Mouse (Mus musculus) bone marrow macrophage, adult 2 months (primary cell): ENCODE results near the gene Zcrb1. TPM values are rescaled to one million over a fixed set of nuclear protein-coding genes. Genes with fewer than 3 reads are reported as not detected.
"Not testable (repeated sequence)": the region's sequence is repeated elsewhere in the genome, so short reads cannot be mapped to it uniquely, and the experiment has no call there.

Experiments used
- H3K27ac ChIP-seq: 2 replicates; pipeline ENCODE4 v1.5.1; 2012; ENCODE audit warnings: low read depth, low read length; ENCODE audit not compliant: insufficient read depth
- H3K4me1 ChIP-seq: 2 replicates; pipeline ENCODE4 v1.6.1; 2012; ENCODE audit warnings: low read length; ENCODE audit not compliant: control insufficient read depth, insufficient read depth
- H3K4me3 ChIP-seq: 2 replicates; pipeline ENCODE4 v1.5.1; 2012; ENCODE audit warnings: mild to moderate bottlenecking, low read length, moderate library complexity; ENCODE audit not compliant: insufficient read depth
- CTCF ChIP-seq: IDR thresholded peaks from 2 replicates; pipeline ENCODE4 v1.5.1; 2012; ENCODE audit warnings: low read depth, mild to moderate bottlenecking, low read length, moderate library complexity
- POLR2A ChIP-seq: IDR thresholded peaks from 2 replicates; pipeline ENCODE4 v1.6.1; 2012; ENCODE audit warnings: mild to moderate bottlenecking, low read depth, low read length, borderline replicate concordance
- polyA plus RNA-seq: library from polyadenylated mRNA; stranded (reverse); fragments of >200 nt; gene quantifications from 2 replicates; pipeline ENCODE4 v1.2.4, GENCODE M21; 2012; ENCODE audit not compliant: missing spikeins, insufficient read depth, insufficient read length

Gene Zcrb1
- polyA plus RNA-seq, 1 experiment = 109 TPM

GRCm38 (mm10) chr15:93406492-93406891, 8.4 kb upstream of the Zcrb1 start:
- no peak for TF ChIP-seq CTCF
- no peak for TF ChIP-seq POLR2A
- H3K4me3 ChIP-seq = no peak overlapping the region

GRCm38 (mm10) chr15:93405446-93405986, 7.4 kb upstream of the Zcrb1 start:
- H3K27ac ChIP-seq = no peak overlapping the region
- peaks cover 25% of the 10 kb centered on the region for H3K4me1 ChIP-seq
- TF ChIP-seq CTCF (no peak), POLR2A (no peak)
- H3K4me3 ChIP-seq = no peak overlapping the region

More at GRCm38 (mm10) chr15:93406492-93406891, 8.4 kb upstream of the Zcrb1 start:
- Histone ChIP-seq H3K4me1 (peaks cover 21% of the 10 kb centered on the region), H3K27ac (no peak overlapping the region)

- Histone ChIP-seq H3K4me1 (peaks cover 28% of the 10 kb centered on the region), H3K27ac (no peak overlapping the region)
- TF ChIP-seq CTCF = no peak
- TF ChIP-seq POLR2A = no peak
These were observed 6.7 kb upstream of the Zcrb1 start for GRCm38 (mm10) chr15:93404849-93405248.

GRCm38 (mm10) chr15:93402730-93403129, 4.6 kb upstream of the Zcrb1 start:
- no peak for TF ChIP-seq POLR2A
- H3K4me1 ChIP-seq = peaks cover 29% of the 10 kb centered on the region
- H3K4me3 ChIP-seq = no peak overlapping the region
- H3K27ac ChIP-seq = no peak overlapping the region

More at GRCm38 (mm10) chr15:93404849-93405248, 6.7 kb upstream of the Zcrb1 start:
- no peak overlapping the region for H3K4me3 ChIP-seq

- H3K4me3 ChIP-seq = no peak overlapping the region
- H3K4me1 ChIP-seq = peaks cover 33% of the 10 kb centered on the region
- TF ChIP-seq CTCF = no peak
- TF ChIP-seq POLR2A = no peak
- H3K27ac ChIP-seq = no peak overlapping the region
These were observed 3.3 kb upstream of the Zcrb1 start for GRCm38 (mm10) chr15:93401446-93401845.

GRCm38 (mm10) chr15:93398699-93399540, 786 bp upstream of the Zcrb1 start:
- no peak for TF ChIP-seq CTCF
- peaks cover 23% of the 10 kb centered on the region for H3K4me1 ChIP-seq

GRCm38 (mm10) chr15:93397269-93397668, 865 bp downstream of the Zcrb1 start:
- H3K4me3 ChIP-seq = peak overlapping the region; percentile 81

More at GRCm38 (mm10) chr15:93398699-93399540, 786 bp upstream of the Zcrb1 start:
- peak overlapping the region; percentile 67 for H3K27ac ChIP-seq
- peak overlapping the region; percentile 81 for H3K4me3 ChIP-seq

GRCm38 (mm10) chr15:93381337-93381736, 16.8 kb downstream of the Zcrb1 start:
- TF ChIP-seq POLR2A (no peak), CTCF (no peak)
- H3K27ac ChIP-seq = no peak overlapping the region
- no peak overlapping the region for H3K4me3 ChIP-seq
- H3K4me1 ChIP-seq = peaks cover 8% of the 10 kb centered on the region

More at GRCm38 (mm10) chr15:93397269-93397668, 865 bp downstream of the Zcrb1 start:
- Histone ChIP-seq H3K4me1 (peaks cover 23% of the 10 kb centered on the region), H3K27ac (no peak overlapping the region)
- TF ChIP-seq CTCF (no peak), POLR2A (no peak)

- no peak for TF ChIP-seq POLR2A
- no peak for TF ChIP-seq CTCF
- H3K4me3 ChIP-seq = no peak overlapping the region
- H3K27ac ChIP-seq = no peak overlapping the region
These were observed 19.0 kb downstream of the Zcrb1 start for GRCm38 (mm10) chr15:93379177-93379576.

GRCm38 (mm10) chr15:93375696-93376095, 22.4 kb downstream of the Zcrb1 start:
- H3K4me3 ChIP-seq = no peak overlapping the region
- TF ChIP-seq POLR2A (no peak), CTCF (no peak)

More at GRCm38 (mm10) chr15:93379177-93379576, 19.0 kb downstream of the Zcrb1 start:
- peaks cover 8% of the 10 kb centered on the region for H3K4me1 ChIP-seq

GRCm38 (mm10) chr15:93372525-93373119, 25.5 kb downstream of the Zcrb1 start:
- not testable (repeated sequence) for H3K4me1 ChIP-seq, H3K27ac ChIP-seq, H3K4me3 ChIP-seq

More at GRCm38 (mm10) chr15:93375696-93376095, 22.4 kb downstream of the Zcrb1 start:
- Histone ChIP-seq H3K27ac (no peak overlapping the region), H3K4me1 (no peaks in the 10 kb centered on the region)
